Mouse (Mus musculus): Measurements from ENCODE around the gene Ttc30a2.

DNA sequence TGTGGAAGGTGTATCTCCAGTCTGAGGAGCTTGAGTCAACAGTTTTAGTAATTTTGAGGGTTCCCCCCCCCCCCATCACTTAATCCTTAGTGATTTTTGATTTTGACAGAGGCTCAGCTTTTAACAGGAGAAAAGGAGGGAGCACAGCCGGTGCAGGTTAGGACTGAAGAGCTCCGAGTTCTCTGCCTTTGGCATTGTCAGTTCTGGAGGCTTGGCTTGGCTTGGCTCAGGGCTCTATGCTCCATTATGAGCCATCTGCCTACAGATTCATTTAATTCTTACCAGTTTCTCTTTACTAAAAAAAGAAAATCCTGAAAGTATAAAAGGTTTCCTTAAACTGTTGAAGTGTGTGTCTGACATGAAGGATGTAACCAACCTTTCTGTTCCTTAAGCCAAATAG is 48.8 kb downstream of the Ttc30a2 start:
- no peak for TF ChIP-seq CTCF (IDR thresholded peaks at IDR 0.05; ENCODE audit: low read depth)
- no peak for TF ChIP-seq EP300 (IDR thresholded peaks at IDR 0.05; ENCODE audit: low read depth)
